Mouse (Mus musculus): ENCODE data around the gene H2-K1. TPM values are rescaled to one million over a fixed set of nuclear protein-coding genes. Genes with fewer than 3 reads are reported as not detected.
"Not testable (repeated sequence)": the region's sequence is repeated elsewhere in the genome, so short reads cannot be mapped to it uniquely, and the experiment has no call there.

H2-K1 gene
- total RNA-seq, 4 experiments from 2014 or later: 34.2 to 57.8 (median 46.1) TPM

GRCm38 (mm10) chr17:33954646-33955554 is 45.2 kb downstream of the H2-K1 start:
- DNase-seq (ENCODE audit: low spot score in 2 of 2): no peak

GRCm38 (mm10) chr17:33953961-33954565 is 46.1 kb downstream of the H2-K1 start:
- no peak for DNase-seq (ENCODE audit: low spot score in 2 of 2)

GRCm38 (mm10) chr17:33953310-33953709 is 46.8 kb downstream of the H2-K1 start:
- no peak for DNase-seq (ENCODE audit: low spot score in 2 of 2)

- DNase-seq (ENCODE audit: low spot score in 2 of 2): no peak
These were observed 47.3 kb downstream of the H2-K1 start for GRCm38 (mm10) chr17:33952879-33953278.

GRCm38 (mm10) chr17:33952015-33952414 is 48.1 kb downstream of the H2-K1 start:
- not testable (repeated sequence) for DNase-seq (ENCODE audit: low spot score in 2 of 2)

GRCm38 (mm10) chr17:33951021-33951946 is 48.9 kb downstream of the H2-K1 start, which contains the start of gene B3galt4:
Gene B3galt4 (minus strand): TSS chr17:33951488.
- peak; percentile 36 to 45 for DNase-seq (ENCODE audit: low spot score in 2 of 2)

GRCm38 (mm10) chr17:33950131-33950625 is 50.0 kb downstream of the H2-K1 start:
- DNase-seq (ENCODE audit: low spot score in 2 of 2): no peak

GRCm38 (mm10) chr17:33948905-33949537 is 51.1 kb downstream of the H2-K1 start:
- DNase-seq (ENCODE audit: low spot score in 2 of 2): no peak

GRCm38 (mm10) chr17:33948090-33948904 is 51.9 kb downstream of the H2-K1 start:
- no peak for DNase-seq (ENCODE audit: low spot score in 2 of 2)

- no peak for DNase-seq (ENCODE audit: low spot score in 2 of 2)
These were observed 52.6 kb downstream of the H2-K1 start for GRCm38 (mm10) chr17:33947430-33948089.

Small RNAs within 50 kb of the gene (microRNA-seq; reads per million reads assigned to microRNA genes)
- gene Mir219a-1 (not detected), gene Mir219c (not detected)

Other genes starting within 250 kb of the H2-K1 start
- 100 to 1,000 TPM; 131 to 136 (median 133) TPM for gene Rab11b, start 239.8 kb downstream of the H2-K1 start, total RNA-seq (2022)
- 1 to 10 TPM in 3 of 4 experiments, under 1 TPM in 1; 0.41 to 5.5 (median 3.0) TPM for gene Angptl4, start 218.5 kb downstream of the H2-K1 start, total RNA-seq (2022)
- 10 to 100 TPM; 12.4 to 17.4 (median 14.8) TPM for gene Kank3, start 189.8 kb downstream of the H2-K1 start, total RNA-seq (2022)
- gene Rps28, start 175.8 kb downstream of the H2-K1 start, total RNA-seq (2022): 100 to 1,000 TPM; 634 to 807 (median 649) TPM
- gene Ndufa7, start 175.8 kb downstream of the H2-K1 start, total RNA-seq (2022): 100 to 1,000 TPM; 371 to 396 (median 385) TPM
- 10 to 100 TPM; 16.3 to 18.0 (median 17.0) TPM for gene Cd320, start 157.3 kb downstream of the H2-K1 start, total RNA-seq (2022)
- not detected for gene Gm7029, start 126.5 kb downstream of the H2-K1 start, total RNA-seq (2022)
- under 1 TPM in 3 of 4 experiments, not detected in 1; 0.19 to 0.56 (median 0.45) TPM for gene Kifc1, start 109.7 kb downstream of the H2-K1 start, total RNA-seq (2022)
- gene Platr17, start 95.2 kb downstream of the H2-K1 start, total RNA-seq (2022): not detected
- 10 to 100 TPM; 14.1 to 18.5 (median 16.1) TPM for gene Daxx, start 90.9 kb downstream of the H2-K1 start, total RNA-seq (2022)
- gene Tapbp, start 84.4 kb downstream of the H2-K1 start, total RNA-seq (2022): 10 to 100 TPM; 35.3 to 41.1 (median 38.3) TPM
- 10 to 100 TPM; 14.5 to 18.7 (median 17.1) TPM for gene Zbtb22, start 84.4 kb downstream of the H2-K1 start, total RNA-seq (2022)
- 10 to 100 TPM; 20.3 to 26.3 (median 23.6) TPM for gene Rgl2, start 70.8 kb downstream of the H2-K1 start, total RNA-seq (2022)
- gene Pfdn6, start 60.0 kb downstream of the H2-K1 start, total RNA-seq (2022): 10 to 100 TPM; 56.4 to 69.1 (median 64.0) TPM
- gene Wdr46, start 59.7 kb downstream of the H2-K1 start, total RNA-seq (2022): 10 to 100 TPM in 1 of 4 experiments, 1 to 10 TPM in 3; 7.8 to 11.5 (median 8.7) TPM
- gene B3galt4, start 48.9 kb downstream of the H2-K1 start, total RNA-seq (2022): 1 to 10 TPM; 1.4 to 1.8 (median 1.5) TPM
- gene Vps52, start 44.5 kb downstream of the H2-K1 start, total RNA-seq (2022): 10 to 100 TPM; 32.0 to 34.6 (median 32.5) TPM
- 100 to 1,000 TPM; 380 to 500 (median 432) TPM for gene Rps18, start 44.3 kb downstream of the H2-K1 start, total RNA-seq (2022)
- 10 to 100 TPM in 3 of 4 experiments, 1 to 10 TPM in 1; 9.8 to 15.6 (median 11.7) TPM for gene Ring1, start 24.3 kb upstream of the H2-K1 start, total RNA-seq (2022)
- gene H2-Ke6, start 27.7 kb upstream of the H2-K1 start, total RNA-seq (2022): 10 to 100 TPM; 83.6 to 90.2 (median 84.9) TPM
- gene Slc39a7, start 31.3 kb upstream of the H2-K1 start, total RNA-seq (2022): 10 to 100 TPM; 44.2 to 63.5 (median 49.3) TPM
- 10 to 100 TPM; 36.8 to 39.3 (median 38.8) TPM for gene Rxrb, start 31.5 kb upstream of the H2-K1 start, total RNA-seq (2022)
- 1 to 10 TPM; 2.5 to 4.8 (median 3.9) TPM for gene Col11a2, start 39.1 kb upstream of the H2-K1 start, total RNA-seq (2022)
- not detected for gene H2-Oa, start 92.0 kb upstream of the H2-K1 start, total RNA-seq (2022)
- gene H2-DMa, start 119.2 kb upstream of the H2-K1 start, total RNA-seq (2022): 1 to 10 TPM; 3.0 to 4.6 (median 4.0) TPM
- gene Brd2, start 122.3 kb upstream of the H2-K1 start, total RNA-seq (2022): 10 to 100 TPM; 67.9 to 73.8 (median 69.8) TPM
- gene H2-DMb2, start 143.0 kb upstream of the H2-K1 start, total RNA-seq (2022): under 1 TPM in 2 of 4 experiments, not detected in 2; 0.40 to 0.61 TPM
- gene H2-DMb1, start 152.7 kb upstream of the H2-K1 start, total RNA-seq (2022): under 1 TPM in 2 of 4 experiments, not detected in 2; 0.19 to 0.81 TPM
- gene Tap1, start 187.2 kb upstream of the H2-K1 start, total RNA-seq (2022): 1 to 10 TPM in 3 of 4 experiments, under 1 TPM in 1; 0.82 to 1.3 (median 1.2) TPM
- gene Psmb9, start 187.4 kb upstream of the H2-K1 start, total RNA-seq (2022): 1 to 10 TPM; 1.4 to 2.1 (median 1.7) TPM
- gene Psmb8, start 197.4 kb upstream of the H2-K1 start, total RNA-seq (2022): 1 to 10 TPM; 2.1 to 4.3 (median 3.4) TPM
- gene Tap2, start 203.2 kb upstream of the H2-K1 start, total RNA-seq (2022): 1 to 10 TPM; 5.1 to 7.6 (median 6.7) TPM
- under 1 TPM in 1 of 4 experiments, not detected in 3; 0.10 TPM for gene H2-Ob, start 238.6 kb upstream of the H2-K1 start, total RNA-seq (2022)